10 mouse cellular contexts compared by ENCODE assay signal in genomic region chr15:101193971-101194370, GRCm38 (mm10).
"Had no signal": no experiment of that assay in that cellular context is flagged by ENCODE, and none has a peak within 500 bp of the region (broad histone marks: within the 10 kb centered on the region; RNA-seq: fewer than 3 reads in every experiment).

No protein-coding gene starts in this region.

- H3K27ac ChIP-seq: liver, embryonic 13.5 days; neural tube, embryonic 12.5 days had no signal

- ATAC-seq: inflammation-experienced regulatory T-cells, adult 6 months had no signal

- H3K9ac ChIP-seq: limb, embryonic 13.5 days; liver, embryonic 13.5 days; neural tube, embryonic 12.5 days had no signal

- H3K4me2 ChIP-seq: limb, embryonic 13.5 days; liver, embryonic 13.5 days; neural tube, embryonic 12.5 days had no signal

- H3K9me3 ChIP-seq: limb, embryonic 13.5 days; liver, embryonic 13.5 days; neural tube, embryonic 12.5 days had no signal

- DNase-seq: kidney, postnatal 10 days; left cerebral cortex, postnatal 4 days; liver, embryonic 13.5 days; lung, adult 18-20 months; lung, postnatal 36 days; midbrain, embryonic 14.5 days; thymus, postnatal 4 days had no signal

- H3K4me3 ChIP-seq: limb, embryonic 13.5 days; liver, embryonic 13.5 days; neural tube, embryonic 12.5 days had no signal

- H3K27me3 ChIP-seq: limb, embryonic 13.5 days; liver, embryonic 13.5 days; neural tube, embryonic 12.5 days had no signal
